Mouse (Mus musculus): ENCODE measurements at regions not wholly inside any gene's neighbourhood (a gene's known extent, or its start where the extent isn't known, plus 50 kb on each side); places are given as distances from the start of the nearest gene placed in this dataset.

DNA sequence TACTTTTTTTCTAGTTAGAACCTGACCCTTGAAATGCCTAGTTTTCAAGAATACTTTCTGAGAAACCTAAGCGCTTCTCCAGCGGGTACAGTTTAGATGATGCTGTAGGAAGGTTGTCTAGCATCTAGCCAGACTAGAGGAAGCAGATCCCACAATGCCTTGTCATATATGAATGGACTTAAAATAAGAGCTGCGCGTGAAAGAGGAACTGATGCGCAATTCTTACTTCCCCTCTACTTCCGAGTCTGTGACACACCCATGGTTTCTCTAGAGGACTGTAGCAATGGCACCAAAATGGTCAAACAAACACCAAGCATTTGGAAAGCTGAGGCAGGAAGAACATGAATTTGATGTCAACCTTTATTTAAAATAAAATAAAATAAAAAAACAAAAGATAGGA lies 167.6 kb upstream of the Tyw5 start:
- TF ChIP-seq CTCF (IDR thresholded peaks at IDR 0.05; ENCODE audit: extremely low read depth, insufficient read depth, insufficient read length, insufficient replicate concordance) (no peak), POLR2A (IDR thresholded peaks at IDR 0.05; ENCODE audit: low read depth, low read length) (no peak)

Data from spleen, adult 2 months (tissue).